Mouse (Mus musculus) ES-E14 (cell line): ENCODE data around the gene Nlrp9b.

Experiments
- MAFK ChIP-seq: IDR thresholded peaks from 2 replicates; pipeline ENCODE4 v1.6.1; 2014; ENCODE audit warnings: mild to moderate bottlenecking, low read depth, low read length, inconsistent platforms; ENCODE audit not compliant: insufficient read depth
- ZC3H11A ChIP-seq: IDR thresholded peaks from 2 replicates; pipeline ENCODE4 v1.6.1; 2012; ENCODE audit warnings: low read depth, mild to moderate bottlenecking, inconsistent platforms, low read length, borderline replicate concordance
- ZNF384 ChIP-seq: IDR thresholded peaks from 2 replicates; pipeline ENCODE4 v1.6.1; 2012; ENCODE audit warnings: low read depth, low read length, inconsistent platforms

GRCm38 (mm10) chr7:19945201-19945600 is 46.1 kb upstream of the Nlrp9b start:
- TF ChIP-seq ZNF384 (no peak), ZC3H11A (no peak), MAFK (no peak)
